Mouse (Mus musculus) adrenal gland, adult 2 months (tissue): ENCODE measurements around the gene Cbln1. TPM values are rescaled to one million over a fixed set of nuclear protein-coding genes. Genes with fewer than 3 reads are reported as not detected.
A peak's percentile ranks its signal among the peaks of the same experiment; 100 is the strongest.

ENCODE experiments used
- DNase-seq: peaks from one replicate; pipeline ENCODE4 v3.0.0; 2021
- long read RNA-seq: library from polyadenylated mRNA; stranded (forward); transcript quantifications from one replicate; pipeline ENCODE4 v2.0.0, GENCODE M21; 2021
- polyA plus RNA-seq: library from polyadenylated mRNA; depleted of rRNA; stranded (reverse); fragments of >200 nt; gene quantifications from 2 replicates; pipeline ENCODE4 v1.2.3, GENCODE M21; 2012; rRNA removed
- total RNA-seq, 2 experiments: library from RNA; stranded (reverse); gene quantifications; 2 replicates each; pipeline ENCODE4 v1.2.3; 2021

Cbln1 gene
- total RNA-seq (under 1 TPM in 1 of 2 experiments, not detected in 1; 0.52 TPM), polyA plus RNA-seq (0.65 and 0.82 TPM in 2 replicates)
- long read RNA-seq: 0 reads

GRCm38 (mm10) chr8:87472271-87473236 lies at the start of gene Cbln1:
Gene Cbln1 (minus strand): TSS chr8:87472609.
- peak; percentile 94 for DNase-seq

GRCm38 (mm10) chr8:87517132-87517531 lies 44.7 kb upstream of the Cbln1 start:
- no peak for DNase-seq

- no peak for DNase-seq
These were observed 41.4 kb upstream of the Cbln1 start for GRCm38 (mm10) chr8:87513796-87514195.

- no peak for DNase-seq
These were observed 40.9 kb upstream of the Cbln1 start for GRCm38 (mm10) chr8:87513350-87513749.

GRCm38 (mm10) chr8:87512636-87513035 lies 40.2 kb upstream of the Cbln1 start:
- no peak for DNase-seq

- DNase-seq: no peak
These were observed 34.6 kb upstream of the Cbln1 start for GRCm38 (mm10) chr8:87507046-87507445.

GRCm38 (mm10) chr8:87504441-87504840 lies 32.0 kb upstream of the Cbln1 start:
- DNase-seq: no peak

- no peak for DNase-seq
These were observed 30.3 kb upstream of the Cbln1 start for GRCm38 (mm10) chr8:87502684-87503083.

- DNase-seq: no peak
These were observed 25.2 kb upstream of the Cbln1 start for GRCm38 (mm10) chr8:87497641-87498040.

GRCm38 (mm10) chr8:87496511-87496910 lies 24.1 kb upstream of the Cbln1 start:
- no peak for DNase-seq

GRCm38 (mm10) chr8:87494862-87495261 lies 22.5 kb upstream of the Cbln1 start:
- no peak for DNase-seq

- DNase-seq: no peak
These were observed 17.5 kb upstream of the Cbln1 start for GRCm38 (mm10) chr8:87489841-87490415.

GRCm38 (mm10) chr8:87481396-87481795 lies 9.0 kb upstream of the Cbln1 start:
- no peak for DNase-seq

- no peak for DNase-seq
These were observed 5.8 kb upstream of the Cbln1 start for GRCm38 (mm10) chr8:87478221-87478620.

- no peak for DNase-seq
These were observed 4.8 kb upstream of the Cbln1 start for GRCm38 (mm10) chr8:87477102-87477645.

GRCm38 (mm10) chr8:87475551-87475950 lies 3.1 kb upstream of the Cbln1 start:
- DNase-seq: no peak

GRCm38 (mm10) chr8:87474379-87474778 lies 2.0 kb upstream of the Cbln1 start:
- DNase-seq: no peak

GRCm38 (mm10) chr8:87473940-87474339 lies 1.5 kb upstream of the Cbln1 start:
- no peak for DNase-seq

- peak; percentile 14 for DNase-seq
These were observed 905 bp upstream of the Cbln1 start for GRCm38 (mm10) chr8:87473314-87473713.

GRCm38 (mm10) chr8:87471603-87472270 lies 672 bp downstream of the Cbln1 start:
- DNase-seq: peak; percentile 15

GRCm38 (mm10) chr8:87470834-87471602 lies 1.4 kb downstream of the Cbln1 start:
- DNase-seq: no peak
